Mouse (Mus musculus) gastrocnemius, adult 2 months (tissue): ENCODE data around the gene Adam11. TPM values are rescaled to one million over a fixed set of nuclear protein-coding genes. Genes with fewer than 3 reads are reported as not detected.
A peak's percentile ranks its signal among the peaks of the same experiment; 100 is the strongest.

Experiments used
- DNase-seq: peaks from one replicate; pipeline ENCODE4 v3.0.0; 2022
- H3K27ac ChIP-seq: fragments of 200-600 bp; 2 replicates; pipeline ENCODE4 v1.8.1; 2022; ENCODE audit warnings: mild to moderate bottlenecking
- H3K4me3 ChIP-seq: fragments of 200-600 bp; 2 replicates; pipeline ENCODE4 v1.8.1; 2022; ENCODE audit warnings: mild to moderate bottlenecking, moderate library complexity
- CTCF ChIP-seq: fragments of 200-600 bp; IDR thresholded peaks from 2 replicates; pipeline ENCODE4 v1.8.1; 2022; ENCODE audit warnings: antibody characterized with exemption, mild to moderate bottlenecking, moderate library complexity
- intact Hi-C: fragments of 180-260 bp; cut with DNase I; formaldehyde crosslinking; loops from one replicate; pipeline ENCODE4 v1.15.1; 2025
- total RNA-seq, 2 experiments: library from RNA; stranded (reverse); gene quantifications; 2 replicates each; pipeline ENCODE4 v1.2.3; 2021

The Adam11 gene
- total RNA-seq, 2 experiments from 2014 or later = 0.33 to 0.67 TPM

- no peak for TF ChIP-seq CTCF
- H3K4me3 ChIP-seq = peak overlapping the region; percentile 61
- intact Hi-C loops = no loop called here
- H3K27ac ChIP-seq = peak overlapping the region; percentile 94
- DNase-seq = peak; percentile 78
Observed at GRCm38 (mm10) chr11:102791682-102792445, 30.6 kb downstream of the Adam11 start.

GRCm38 (mm10) chr11:102794157-102794556 is 32.9 kb downstream of the Adam11 start:
- no peak for TF ChIP-seq CTCF
- Histone ChIP-seq H3K27ac (peak overlapping the region; percentile 94), H3K4me3 (no peak overlapping the region)
- no peak for DNase-seq
- intact Hi-C loops = no loop called here

- intact Hi-C loops = no loop called here
- DNase-seq = no peak
- H3K4me3 ChIP-seq = no peak overlapping the region
- no peak for TF ChIP-seq CTCF
- no peak overlapping the region for H3K27ac ChIP-seq
Observed at GRCm38 (mm10) chr11:102803453-102803852, 42.2 kb downstream of the Adam11 start.

GRCm38 (mm10) chr11:102808246-102808645 is 47.0 kb downstream of the Adam11 start:
- DNase-seq = no peak
- Histone ChIP-seq H3K4me3 (no peak overlapping the region), H3K27ac (no peak overlapping the region; the same call in 1 of the 2 replicates)
- intact Hi-C loops = no loop called here
- no peak for TF ChIP-seq CTCF

- no peak for DNase-seq
- intact Hi-C loops = no loop called here
- H3K27ac ChIP-seq = no peak overlapping the region
- TF ChIP-seq CTCF = no peak
- no peak overlapping the region for H3K4me3 ChIP-seq
Observed at GRCm38 (mm10) chr11:102810721-102811485, 49.7 kb downstream of the Adam11 start.

GRCm38 (mm10) chr11:102814881-102815280 is 53.6 kb downstream of the Adam11 start:
- intact Hi-C loops = no loop called here
- no peak for TF ChIP-seq CTCF
- no peak overlapping the region for H3K4me3 ChIP-seq
- no peak overlapping the region for H3K27ac ChIP-seq
- no peak for DNase-seq

GRCm38 (mm10) chr11:102818121-102819020 is 57.1 kb downstream of the Adam11 start:
- TF ChIP-seq CTCF = 0 out of 2 replicates have a peak, but pooled peaks have one; percentile 1
- intact Hi-C loops = loop anchor here (2.0 kb wide), 1 partner anchor 44 kb away; no protein-coding TSS in a partner anchor
- H3K27ac ChIP-seq = peak overlapping the region; percentile 89
- peak overlapping the region; percentile 88 for H3K4me3 ChIP-seq
- DNase-seq = peak; percentile 68

GRCm38 (mm10) chr11:102819021-102819782 is 58.0 kb downstream of the Adam11 start, which contains the start of gene Gjc1:
Gjc1 (minus strand) TSS chr11:102819700.
- peak; percentile 82 for DNase-seq
- TF ChIP-seq CTCF = peak; percentile 33; the same call in 1 of the 2 replicates
- intact Hi-C loops = loop anchor here (2.0 kb wide), 1 partner anchor 44 kb away; no protein-coding TSS in a partner anchor
- H3K4me3 ChIP-seq = peak within 1 kb of the TSS; percentile 88
- H3K27ac ChIP-seq = peak within 1 kb of the TSS; percentile 89

GRCm38 (mm10) chr11:102819783-102820385 is 58.6 kb downstream of the Adam11 start:
- Histone ChIP-seq H3K27ac (peak overlapping the region; percentile 89), H3K4me3 (peak overlapping the region; percentile 88)
- DNase-seq = no peak
- intact Hi-C loops = loop anchor here (2.0 kb wide), 1 partner anchor 45 kb away; no protein-coding TSS in a partner anchor
- no peak for TF ChIP-seq CTCF

- no peak overlapping the region for H3K27ac ChIP-seq
- no peak for TF ChIP-seq CTCF
- intact Hi-C loops = no loop called here
- no peak for DNase-seq
- H3K4me3 ChIP-seq = no peak overlapping the region
Observed at GRCm38 (mm10) chr11:102820432-102820831, 59.2 kb downstream of the Adam11 start.

- no peak for DNase-seq
- TF ChIP-seq CTCF = no peak
- intact Hi-C loops = no loop called here
- Histone ChIP-seq H3K4me3 (no peak overlapping the region), H3K27ac (no peak overlapping the region)
Observed at GRCm38 (mm10) chr11:102821231-102821630, 60.0 kb downstream of the Adam11 start.
